Mouse (Mus musculus) spleen, postnatal 4 days (tissue): ENCODE data around the gene E130114P18Rik.

Experiments used
- DNase-seq, 2 experiments: peaks; one replicate each; pipeline ENCODE4 v3.0.0; 2022; ENCODE audit warnings: low spot score in 2 of 2

Gene E130114P18Rik

GRCm38 (mm10) chr4:97696684-97697615 lies 80.9 kb downstream of the E130114P18Rik start:
- no peak for DNase-seq

GRCm38 (mm10) chr4:97695414-97696040 lies 82.4 kb downstream of the E130114P18Rik start:
- no peak for DNase-seq

- DNase-seq = no peak
Measured at GRCm38 (mm10) chr4:97693931-97694330, 83.9 kb downstream of the E130114P18Rik start.

- DNase-seq = no peak
Measured at GRCm38 (mm10) chr4:97693054-97693453, 84.8 kb downstream of the E130114P18Rik start.

- no peak for DNase-seq
Measured at GRCm38 (mm10) chr4:97690384-97690766, 87.5 kb downstream of the E130114P18Rik start.

GRCm38 (mm10) chr4:97689456-97690383 lies 88.2 kb downstream of the E130114P18Rik start:
- DNase-seq = no peak

GRCm38 (mm10) chr4:97686020-97686419 lies 91.9 kb downstream of the E130114P18Rik start:
- no peak for DNase-seq

GRCm38 (mm10) chr4:97676579-97676937 lies 101.3 kb downstream of the E130114P18Rik start:
- DNase-seq = no peak

- DNase-seq = no peak
Measured at GRCm38 (mm10) chr4:97675741-97676578, 101.9 kb downstream of the E130114P18Rik start.

GRCm38 (mm10) chr4:97673854-97674510 lies 103.9 kb downstream of the E130114P18Rik start:
- DNase-seq = no peak

GRCm38 (mm10) chr4:97672501-97672900 lies 105.4 kb downstream of the E130114P18Rik start:
- no peak for DNase-seq

- no peak for DNase-seq
Measured at GRCm38 (mm10) chr4:97671911-97672310, 106.0 kb downstream of the E130114P18Rik start.

- DNase-seq = no peak
Measured at GRCm38 (mm10) chr4:97670418-97670817, 107.5 kb downstream of the E130114P18Rik start.

GRCm38 (mm10) chr4:97669808-97670207 lies 108.1 kb downstream of the E130114P18Rik start:
- no peak for DNase-seq

- no peak for DNase-seq
Measured at GRCm38 (mm10) chr4:97665428-97665755, 112.5 kb downstream of the E130114P18Rik start.

- no peak for DNase-seq
Measured at GRCm38 (mm10) chr4:97664738-97665427, 113.0 kb downstream of the E130114P18Rik start.

- DNase-seq = no peak
Measured at GRCm38 (mm10) chr4:97663922-97664321, 114.0 kb downstream of the E130114P18Rik start.

- no peak for DNase-seq
Measured at GRCm38 (mm10) chr4:97662841-97663240, 115.0 kb downstream of the E130114P18Rik start.

- DNase-seq = no peak
Measured at GRCm38 (mm10) chr4:97661611-97662273, 116.1 kb downstream of the E130114P18Rik start.
